Comparison of ENCODE assay signal across 29 mouse cellular contexts in genomic region chr5:39138375-39138774, GRCm38 (mm10).
"Had no signal": no experiment of that assay in that cellular context is flagged by ENCODE, and none has a peak within 500 bp of the region (broad histone marks: within the 10 kb centered on the region; RNA-seq: fewer than 3 reads in every experiment).

No protein-coding gene starts in this region.

- ATAC-seq: forebrain, embryonic 13.5 days; forebrain, embryonic 14.5 days; forebrain, embryonic 15.5 days; forebrain, embryonic 16.5 days; forebrain, postnatal 0 days had no signal

- DNase-seq: cerebellum, adult 2 months; cerebellum, adult 8-10 months; cerebellum, adult 9-10 months; cerebellum, adult 9-11 months; cerebellum, postnatal 10 days; cerebellum, postnatal 14 days; cerebellum, postnatal 25 days; cerebellum, postnatal 36 days; embryo, embryonic 11 days; forebrain, postnatal 0 days; gastrocnemius, adult 2 months; gastrocnemius, postnatal 10 days; gastrocnemius, postnatal 14 days; gastrocnemius, postnatal 25 days; gastrocnemius, postnatal 36 days; heart, adult 11 months; heart, adult 18-20 months; heart, adult 2 months had no signal

- H3K9ac ChIP-seq: embryonic facial prominence, embryonic 12.5 days; embryonic facial prominence, embryonic 13.5 days; embryonic facial prominence, embryonic 15.5 days; forebrain, embryonic 12.5 days; forebrain, embryonic 13.5 days; forebrain, embryonic 15.5 days; forebrain, postnatal 0 days had no signal

- H3K27me3 ChIP-seq: embryonic facial prominence, embryonic 12.5 days; embryonic facial prominence, embryonic 13.5 days; embryonic facial prominence, embryonic 15.5 days; forebrain, embryonic 12.5 days; forebrain, embryonic 13.5 days; forebrain, embryonic 15.5 days had no signal

- H3K9me3 ChIP-seq: embryonic facial prominence, embryonic 10.5 days; embryonic facial prominence, embryonic 12.5 days; embryonic facial prominence, embryonic 13.5 days; embryonic facial prominence, embryonic 15.5 days; forebrain, embryonic 10.5 days; forebrain, embryonic 12.5 days; forebrain, embryonic 13.5 days; forebrain, embryonic 15.5 days had no signal

- H3K4me1 ChIP-seq: embryonic facial prominence, embryonic 10.5 days; embryonic facial prominence, embryonic 12.5 days; embryonic facial prominence, embryonic 13.5 days; embryonic facial prominence, embryonic 15.5 days; forebrain, embryonic 10.5 days; forebrain, embryonic 12.5 days; forebrain, embryonic 13.5 days; forebrain, embryonic 15.5 days had no signal

- H3K4me3 ChIP-seq: embryonic facial prominence, embryonic 10.5 days; embryonic facial prominence, embryonic 12.5 days; embryonic facial prominence, embryonic 13.5 days; embryonic facial prominence, embryonic 15.5 days; erythroblast, embryonic 14.5 days; forebrain, embryonic 10.5 days; forebrain, embryonic 12.5 days; forebrain, embryonic 13.5 days; forebrain, embryonic 15.5 days; gastrocnemius, adult 2 months; heart, adult 2 months had no signal

- H3K4me2 ChIP-seq: embryonic facial prominence, embryonic 12.5 days; embryonic facial prominence, embryonic 13.5 days; embryonic facial prominence, embryonic 15.5 days; forebrain, embryonic 12.5 days; forebrain, embryonic 13.5 days; forebrain, embryonic 15.5 days had no signal

- H3K36me3 ChIP-seq: embryonic facial prominence, embryonic 10.5 days; embryonic facial prominence, embryonic 12.5 days; embryonic facial prominence, embryonic 13.5 days; embryonic facial prominence, embryonic 15.5 days; forebrain, embryonic 10.5 days; forebrain, embryonic 12.5 days; forebrain, embryonic 15.5 days had no signal

- H3K27ac ChIP-seq: embryonic facial prominence, embryonic 10.5 days; embryonic facial prominence, embryonic 12.5 days; embryonic facial prominence, embryonic 13.5 days; embryonic facial prominence, embryonic 15.5 days; forebrain, embryonic 10.5 days; forebrain, embryonic 12.5 days; forebrain, embryonic 13.5 days; forebrain, embryonic 15.5 days; gastrocnemius, adult 2 months; heart, adult 2 months had no signal
